Mouse (Mus musculus): ENCODE measurements around the gene Tmtc2. TPM values are rescaled to one million over a fixed set of nuclear protein-coding genes. Genes with fewer than 3 reads are reported as not detected.

Gene Tmtc2
- total RNA-seq, 2 experiments from 2014 or later = 11.5 to 12.7 TPM

DNA sequence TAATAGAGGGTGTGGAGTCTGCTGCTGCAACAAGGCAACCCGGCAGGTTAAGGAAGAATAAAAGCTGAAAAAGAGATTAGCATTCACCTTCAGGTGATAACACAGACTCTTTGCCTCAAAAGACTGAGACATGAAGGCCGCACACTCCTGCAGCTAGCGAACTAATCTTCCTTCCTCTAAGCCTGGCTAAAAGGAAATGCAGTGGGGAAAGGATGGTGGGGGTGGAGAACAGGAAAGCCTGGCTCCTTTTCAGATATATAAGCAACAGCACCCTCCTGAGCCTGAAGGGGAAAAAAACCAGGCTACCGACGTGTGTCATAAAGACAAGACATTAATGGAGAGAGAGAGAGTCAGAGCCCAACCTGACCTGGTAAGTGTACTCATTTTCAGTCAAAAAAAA lies 174.9 kb downstream of the Tmtc2 start:
- no peak overlapping the region for H3K27ac ChIP-seq
- intact Hi-C loops (cut with DNase I) = no loop called here
- no peak overlapping the region for H3K4me3 ChIP-seq
- TF ChIP-seq CTCF (IDR thresholded peaks at IDR 0.05) = peak; percentile 2
- no peak for DNase-seq (ENCODE audit: extremely low spot score in 1 of 2, low spot score in 2 of 2)

DNA sequence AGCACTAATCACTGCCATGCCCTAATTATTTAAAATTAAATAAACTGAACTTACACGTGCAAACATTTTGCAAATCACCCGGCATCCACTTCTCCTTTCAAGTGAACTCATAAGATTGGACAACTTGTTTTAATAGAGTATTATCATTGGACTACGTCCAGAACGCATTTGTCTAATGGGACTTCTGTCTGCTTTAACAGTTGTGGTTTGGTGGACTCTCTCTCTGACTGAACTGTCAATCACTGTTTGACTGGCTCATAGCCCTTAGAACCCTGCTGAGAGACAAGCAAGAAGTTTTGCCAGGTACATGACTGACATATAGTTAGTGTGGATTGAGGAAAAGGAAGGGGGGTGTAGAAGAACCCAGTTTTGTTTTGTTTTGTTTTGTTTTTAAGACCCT lies 190.2 kb downstream of the Tmtc2 start:
- H3K27ac ChIP-seq = no peak overlapping the region
- no peak overlapping the region for H3K4me3 ChIP-seq
- TF ChIP-seq CTCF (IDR thresholded peaks at IDR 0.05) = no peak
- no peak for DNase-seq (ENCODE audit: extremely low spot score in 1 of 2, low spot score in 2 of 2)
- intact Hi-C loops (cut with DNase I) = no loop called here

DNA sequence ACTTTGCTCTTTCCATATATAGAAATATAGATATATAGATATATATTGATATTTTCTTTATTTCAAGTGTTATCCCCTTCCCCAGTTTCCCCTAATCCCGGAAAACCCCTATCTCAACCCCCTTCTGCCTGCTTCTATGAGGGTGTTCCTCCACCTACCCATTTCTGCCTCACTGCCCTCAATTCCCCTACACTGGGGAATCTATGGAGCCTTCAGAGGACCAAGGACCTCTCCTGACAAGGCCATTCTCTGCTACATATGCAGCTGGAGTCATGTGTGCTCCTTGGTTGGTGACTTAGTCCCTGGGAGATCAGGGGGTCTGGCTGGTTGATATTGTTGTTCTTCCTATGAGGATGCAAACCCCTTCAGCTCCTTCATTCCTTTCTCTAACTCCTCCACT lies 192.5 kb downstream of the Tmtc2 start:
- no peak overlapping the region for H3K4me3 ChIP-seq
- no peak overlapping the region for H3K27ac ChIP-seq
- DNase-seq (ENCODE audit: extremely low spot score in 1 of 2, low spot score in 2 of 2) = no peak
- intact Hi-C loops (cut with DNase I) = no loop called here
- TF ChIP-seq CTCF (IDR thresholded peaks at IDR 0.05) = no peak

DNA sequence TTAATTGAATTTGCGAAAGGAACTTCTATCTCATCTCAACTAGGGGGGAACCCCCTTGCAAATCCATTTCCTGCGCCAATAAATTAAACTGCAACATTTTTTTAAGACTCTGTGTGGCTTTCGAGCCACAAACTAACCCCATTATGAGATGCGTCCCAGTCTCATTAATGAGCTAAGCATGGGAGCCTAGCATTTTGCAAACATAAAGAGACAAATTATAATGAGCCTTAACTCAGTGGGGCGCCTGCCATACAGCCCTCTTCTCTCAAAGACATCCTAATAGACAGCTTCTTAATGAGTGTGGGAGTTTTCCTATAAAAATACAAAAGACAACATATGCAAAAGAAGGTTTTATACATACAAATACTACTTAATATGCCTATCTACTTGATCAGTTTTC lies 193.0 kb downstream of the Tmtc2 start:
- Histone ChIP-seq H3K4me3 (no peak overlapping the region), H3K27ac (no peak overlapping the region)
- no peak for TF ChIP-seq CTCF (IDR thresholded peaks at IDR 0.05)
- no peak for DNase-seq (ENCODE audit: extremely low spot score in 1 of 2, low spot score in 2 of 2)
- intact Hi-C loops (cut with DNase I) = no loop called here

DNA sequence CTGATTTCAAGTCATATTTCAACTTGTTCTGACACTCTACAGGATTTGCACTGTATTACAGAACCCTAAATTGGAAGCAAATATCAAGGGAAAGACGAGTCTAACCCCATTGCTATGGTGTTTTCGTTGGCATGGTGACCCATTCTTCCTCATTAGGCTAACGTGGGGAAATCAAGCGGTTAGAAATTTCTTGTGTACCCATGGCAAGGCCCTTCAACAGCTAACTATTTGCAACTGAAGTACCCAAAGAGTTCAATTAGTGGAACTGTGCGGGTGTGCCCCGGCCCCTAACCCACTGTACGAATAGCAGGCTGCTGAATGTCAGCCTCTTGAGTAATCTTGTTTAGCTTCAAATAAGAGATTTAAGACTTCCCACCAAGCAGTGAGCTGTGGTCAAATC lies 193.7 kb downstream of the Tmtc2 start:
- TF ChIP-seq CTCF (IDR thresholded peaks at IDR 0.05) = no peak
- Histone ChIP-seq H3K27ac (no peak overlapping the region), H3K4me3 (no peak overlapping the region)
- no peak for DNase-seq (ENCODE audit: extremely low spot score in 1 of 2, low spot score in 2 of 2)
- intact Hi-C loops (cut with DNase I) = no loop called here

DNA sequence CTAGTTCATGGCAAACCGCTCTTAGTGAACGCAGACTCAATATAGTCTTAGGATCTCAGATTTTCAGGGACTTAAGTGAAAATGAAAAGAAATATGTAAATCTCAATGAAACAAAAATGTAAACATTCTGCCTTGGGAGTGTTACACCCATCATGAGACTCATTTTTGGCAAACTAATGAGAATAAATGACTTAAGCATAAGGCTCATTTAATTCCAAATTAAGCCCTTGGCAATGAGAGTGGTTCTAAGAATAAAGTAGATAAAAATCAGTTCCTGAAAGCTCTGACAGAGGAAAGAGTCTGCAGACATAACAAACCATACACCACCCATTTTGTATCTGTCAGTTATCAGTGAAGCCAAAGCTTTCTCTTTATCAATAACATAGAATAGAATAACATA lies 196.5 kb downstream of the Tmtc2 start:
- Histone ChIP-seq H3K4me3 (no peak overlapping the region), H3K27ac (no peak overlapping the region)
- intact Hi-C loops (cut with DNase I) = no loop called here
- TF ChIP-seq CTCF (IDR thresholded peaks at IDR 0.05) = no peak
- DNase-seq (ENCODE audit: extremely low spot score in 1 of 2, low spot score in 2 of 2) = no peak

DNA sequence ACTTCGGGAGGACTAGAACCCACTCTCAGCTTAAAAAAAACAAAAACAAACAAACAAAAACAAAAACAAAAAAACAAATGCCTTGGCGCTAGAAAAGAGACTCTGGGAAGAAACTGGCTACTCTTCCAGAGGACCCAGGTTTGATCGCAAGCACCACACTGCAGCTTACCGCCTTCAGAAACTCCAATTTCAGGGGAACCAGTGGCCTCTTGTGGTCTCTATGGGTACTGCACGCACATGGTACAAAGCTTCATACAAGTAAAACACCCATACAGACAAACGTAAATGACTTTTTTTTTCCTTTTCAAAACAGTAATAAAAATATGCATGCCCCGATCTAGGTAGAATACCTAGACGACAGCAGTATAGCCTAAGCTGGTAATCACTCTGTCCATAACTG lies 201.0 kb downstream of the Tmtc2 start:
- TF ChIP-seq CTCF (IDR thresholded peaks at IDR 0.05) = peak; percentile 47
- Histone ChIP-seq H3K4me3 (no peak overlapping the region), H3K27ac (no peak overlapping the region)
- DNase-seq (ENCODE audit: extremely low spot score in 1 of 2, low spot score in 2 of 2) = no peak
- intact Hi-C loops (cut with DNase I) = no loop called here

DNA sequence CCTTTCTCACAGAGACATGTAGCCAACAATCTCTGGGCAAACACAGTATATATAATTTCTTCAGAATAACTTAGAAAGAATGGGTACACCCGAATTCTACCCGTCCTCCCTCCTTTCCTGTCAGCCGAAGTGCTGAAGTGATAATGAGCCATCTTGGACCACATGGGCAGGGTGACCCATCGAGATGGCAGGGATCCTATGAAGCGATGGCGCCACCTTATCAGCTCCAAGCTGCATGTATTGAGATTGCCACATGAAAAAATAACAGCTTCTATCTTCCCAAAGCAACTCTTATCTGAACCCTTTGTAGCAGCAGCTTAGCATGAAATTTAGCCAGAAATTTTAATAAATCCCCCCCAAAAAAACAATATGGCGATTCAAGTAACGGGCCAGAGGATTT lies 206.0 kb downstream of the Tmtc2 start:
- H3K27ac ChIP-seq = no peak overlapping the region
- intact Hi-C loops (cut with DNase I) = no loop called here
- no peak for DNase-seq (ENCODE audit: extremely low spot score in 1 of 2, low spot score in 2 of 2)
- TF ChIP-seq CTCF (IDR thresholded peaks at IDR 0.05) = no peak
- H3K4me3 ChIP-seq = no peak overlapping the region

DNA sequence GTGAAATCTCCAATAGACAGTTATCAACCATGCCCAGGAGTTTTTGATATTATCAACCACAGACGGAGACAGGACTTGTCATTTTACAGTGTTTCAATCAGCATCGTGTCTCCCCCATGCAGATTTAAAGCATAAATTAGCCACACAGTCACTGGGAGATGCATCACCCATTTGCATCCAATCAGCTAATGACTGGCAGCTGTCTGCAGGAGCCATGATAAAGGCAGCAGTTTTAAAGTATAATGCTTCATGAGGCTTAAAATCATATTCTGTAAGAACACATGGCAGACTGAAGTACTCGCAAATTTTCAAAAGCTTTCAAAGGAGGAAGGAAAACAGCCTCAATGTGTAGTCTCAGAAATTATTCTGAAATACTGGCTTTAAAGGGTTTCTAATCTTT lies 209.8 kb downstream of the Tmtc2 start:
- DNase-seq (ENCODE audit: extremely low spot score in 1 of 2, low spot score in 2 of 2) = no peak
- Histone ChIP-seq H3K4me3 (no peak overlapping the region), H3K27ac (no peak overlapping the region)
- intact Hi-C loops (cut with DNase I) = no loop called here
- TF ChIP-seq CTCF (IDR thresholded peaks at IDR 0.05) = no peak

DNA sequence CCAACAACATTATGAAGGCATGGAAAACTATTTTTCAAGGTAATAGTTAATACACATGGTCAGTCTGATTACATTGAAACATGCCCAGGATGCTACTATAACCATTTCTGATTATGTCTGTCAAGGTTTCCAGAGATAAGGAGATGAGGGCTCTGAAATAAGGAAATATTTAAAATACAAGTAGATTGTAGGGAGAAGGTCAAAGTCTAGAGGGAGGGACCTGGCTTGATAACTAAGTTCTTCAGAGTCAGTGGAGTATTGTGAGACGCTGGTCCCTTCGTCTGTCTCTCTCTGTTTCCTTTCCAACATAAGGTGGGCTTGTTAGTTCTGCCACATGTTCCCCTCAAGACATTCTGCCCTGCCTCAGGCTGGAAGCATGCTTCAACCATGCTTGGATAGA lies 223.9 kb downstream of the Tmtc2 start:
- no peak for DNase-seq (ENCODE audit: extremely low spot score in 1 of 2, low spot score in 2 of 2)
- no peak overlapping the region for H3K27ac ChIP-seq
- no peak for TF ChIP-seq CTCF (IDR thresholded peaks at IDR 0.05)
- intact Hi-C loops (cut with DNase I) = no loop called here
- no peak overlapping the region for H3K4me3 ChIP-seq

DNA sequence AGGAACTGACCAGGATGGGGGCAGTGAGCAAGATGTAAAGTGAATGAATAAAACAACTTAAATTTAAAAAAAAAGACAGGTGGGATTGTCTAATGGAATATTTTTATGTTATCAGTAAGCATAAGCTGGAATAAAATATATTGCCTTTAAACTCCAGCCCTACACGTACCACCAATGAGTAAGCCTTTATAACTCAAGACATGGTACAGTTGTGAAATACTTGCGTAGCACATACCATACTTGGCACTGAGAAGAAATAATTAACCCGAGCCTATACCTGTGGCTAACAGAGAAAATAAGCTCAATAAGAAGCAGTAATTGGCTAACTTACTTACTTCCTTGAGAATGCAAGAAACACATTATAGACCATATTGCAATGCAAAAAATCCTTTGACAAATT lies 228.3 kb downstream of the Tmtc2 start:
- TF ChIP-seq CTCF (IDR thresholded peaks at IDR 0.05) = no peak
- intact Hi-C loops (cut with DNase I) = no loop called here
- DNase-seq (ENCODE audit: extremely low spot score in 1 of 2, low spot score in 2 of 2) = no peak
- Histone ChIP-seq H3K27ac (no peak overlapping the region), H3K4me3 (no peak overlapping the region)

DNA sequence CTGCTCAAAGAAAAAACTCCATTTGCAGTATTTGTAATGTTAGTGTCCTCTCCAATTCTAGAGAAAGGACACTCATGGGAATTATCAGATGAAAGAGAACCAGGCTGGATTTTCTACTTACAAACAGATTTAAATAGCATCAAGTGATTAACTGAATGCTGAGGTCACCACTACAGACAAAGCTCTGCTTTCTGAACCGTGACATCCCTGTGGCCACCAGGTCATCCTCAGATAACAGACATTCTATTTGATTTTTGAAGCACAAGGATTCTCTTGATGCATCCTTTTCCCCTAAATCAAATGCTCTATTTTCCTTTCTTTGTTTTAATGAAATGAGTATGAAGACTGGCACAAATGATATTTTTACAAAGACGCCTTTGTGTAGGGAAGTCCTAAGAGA lies 241.4 kb downstream of the Tmtc2 start:
- TF ChIP-seq CTCF (IDR thresholded peaks at IDR 0.05) = no peak
- Histone ChIP-seq H3K4me3 (no peak overlapping the region), H3K27ac (no peak overlapping the region)
- no peak for DNase-seq (ENCODE audit: extremely low spot score in 1 of 2, low spot score in 2 of 2)
- intact Hi-C loops (cut with DNase I) = no loop called here

DNA sequence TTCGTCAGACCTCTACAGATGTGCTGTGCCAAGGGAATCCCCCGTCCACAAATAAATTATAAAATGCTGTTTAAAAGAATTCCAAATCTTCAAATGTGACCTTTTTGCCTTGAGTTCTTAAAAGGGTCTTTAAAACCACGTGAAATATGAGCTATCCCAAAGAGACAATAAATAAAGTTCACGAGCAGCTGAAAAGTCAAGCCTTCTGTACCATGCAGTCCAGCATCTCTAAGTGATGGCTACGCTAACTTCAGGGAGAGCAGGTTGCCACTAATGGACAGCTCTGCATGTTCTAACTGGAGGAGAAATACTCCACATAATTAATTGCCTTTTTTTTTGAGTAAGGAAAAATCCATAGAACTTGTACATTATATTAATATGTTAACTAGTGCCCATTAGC lies 243.9 kb downstream of the Tmtc2 start:
- DNase-seq (ENCODE audit: extremely low spot score in 1 of 2, low spot score in 2 of 2) = no peak
- intact Hi-C loops (cut with DNase I) = no loop called here
- no peak overlapping the region for H3K27ac ChIP-seq
- TF ChIP-seq CTCF (IDR thresholded peaks at IDR 0.05) = no peak
- H3K4me3 ChIP-seq = no peak overlapping the region

DNA sequence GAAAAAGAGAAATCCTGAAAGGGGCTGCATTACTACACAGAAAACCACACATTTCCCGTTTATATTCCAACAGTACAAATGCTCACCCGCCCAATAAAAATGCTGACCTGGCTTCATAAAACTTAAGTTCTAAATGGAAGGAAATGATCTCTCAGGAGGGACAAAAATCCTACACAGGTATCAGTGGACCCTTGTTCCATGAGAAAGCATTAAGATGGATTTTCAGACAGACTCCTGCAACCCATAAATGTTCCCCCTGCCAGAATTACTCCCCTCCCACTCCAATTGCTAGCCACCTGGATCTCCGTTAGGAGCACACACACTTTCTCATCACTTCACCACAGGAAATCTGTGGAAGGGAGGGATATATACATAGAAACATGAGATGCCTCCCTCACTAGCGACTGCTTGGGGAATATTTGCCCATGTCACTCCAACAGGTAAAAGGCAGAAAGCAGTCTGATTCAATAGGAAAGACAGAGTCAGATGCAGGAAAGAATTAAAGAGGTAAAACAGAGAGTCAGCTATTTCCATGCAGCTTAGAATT lies 250.5 kb downstream of the Tmtc2 start:
- Histone ChIP-seq H3K27ac (no peak overlapping the region), H3K4me3 (no peak overlapping the region)
- intact Hi-C loops (cut with DNase I) = no loop called here
- no peak for DNase-seq (ENCODE audit: extremely low spot score in 1 of 2, low spot score in 2 of 2)
- TF ChIP-seq CTCF (IDR thresholded peaks at IDR 0.05) = no peak
